In genomic region chr16:32164396-32165027, GRCm38 (mm10) we compare ENCODE assay signal across 10 mouse cellular contexts. TPM values are rescaled to one million over a fixed set of nuclear protein-coding genes. Genes with fewer than 3 reads are reported as not detected.
A peak's percentile ranks its signal among the peaks of the same experiment; 100 is the strongest.
DNase-seq lines count a peak whose midpoint lies in the region; ATAC-seq and TF ChIP-seq lines count a peak whose summit lies in the region.
"Had no signal": no experiment of that assay in that cellular context is flagged by ENCODE, and none has a peak within 500 bp of the region (broad histone marks: within the 10 kb centered on the region; RNA-seq: fewer than 3 reads in every experiment).

No protein-coding gene starts in this region.

- no peaks in the 10 kb centered on the region for H3K9me3 ChIP-seq in forebrain, embryonic 12.5 days
- H3K9me3 ChIP-seq in limb, embryonic 14.5 days (ENCODE audit: control insufficient read depth, low read length), result no peaks in the 10 kb centered on the region

- H3K9ac ChIP-seq in forebrain, embryonic 12.5 days, result no peak overlapping the region
- H3K9ac ChIP-seq in limb, embryonic 14.5 days (ENCODE audit: low read depth, low read length, severe bottlenecking), result peak overlapping the region; percentile 55; the same call in 1 of the 2 replicates

- peak overlapping the region; percentile 57 for H3K4me2 ChIP-seq in forebrain, embryonic 12.5 days
- peak overlapping the region; percentile 73 for H3K4me2 ChIP-seq in limb, embryonic 14.5 days (replicated peaks; ENCODE audit: low read depth, low read length, severe bottlenecking)

- peak overlapping the region; percentile 33; the same call in 1 of the 2 replicates for H3K4me3 ChIP-seq in forebrain, embryonic 12.5 days (replicated peaks)
- H3K4me3 ChIP-seq in limb, embryonic 14.5 days (replicated peaks; ENCODE audit: low read length), result peak overlapping the region; percentile 37

- WGBS in forebrain, embryonic 12.5 days, result 76% methylated on average over 19 of the region's 19 CpGs
- WGBS in limb, embryonic 14.5 days, result 71% methylated on average over 19 of the region's 19 CpGs

- H3K4me1 ChIP-seq in forebrain, embryonic 12.5 days, result peaks cover 11% of the 10 kb centered on the region
- H3K4me1 ChIP-seq in limb, embryonic 14.5 days (ENCODE audit: control insufficient read depth, insufficient read depth, low read length), result 0 out of 2 replicates have a peak, but pooled peaks cover 4% of the 10 kb centered on the region

- no peak overlapping the region for H3K27ac ChIP-seq in forebrain, embryonic 12.5 days
- H3K27ac ChIP-seq in limb, embryonic 14.5 days (replicated peaks; ENCODE audit: low read depth, low read length), result no peak overlapping the region

- H3K36me3 ChIP-seq in forebrain, embryonic 12.5 days (replicated peaks), result no peaks in the 10 kb centered on the region
- H3K36me3 ChIP-seq in limb, embryonic 14.5 days (ENCODE audit: control insufficient read depth, insufficient read depth, low read length), result no peaks in the 10 kb centered on the region

- no peak for TF ChIP-seq POLR2A in limb, embryonic 14.5 days (IDR thresholded peaks at IDR 0.05; ENCODE audit: borderline replicate concordance, extremely low read depth, insufficient read depth, insufficient read length)

- peaks cover 19% of the 10 kb centered on the region; the same call in 1 of the 2 replicates for H3K27me3 ChIP-seq in forebrain, embryonic 12.5 days
- 0 out of 2 replicates have a peak, but pooled peaks cover 6% of the 10 kb centered on the region for H3K27me3 ChIP-seq in limb, embryonic 14.5 days (ENCODE audit: control insufficient read depth, insufficient read depth, low read length)

- peak; percentile 18 for DNase-seq in adrenal gland, adult 2 months
- DNase-seq in adrenal gland, postnatal 14 days, result no peak
- DNase-seq in 416B (ENCODE audit: low read depth), result peak; percentile 53
- no peak for DNase-seq in limb, embryonic 14.5 days (ENCODE audit: low spot score)
- no peak for DNase-seq in right cerebral cortex, adult 18-20 months
- no peak for DNase-seq in urinary bladder, postnatal 25 days (ENCODE audit: low spot score)

- ATAC-seq in forebrain, embryonic 12.5 days (ENCODE audit: low FRiP score), result no peak
- ATAC-seq in limb, embryonic 14.5 days (ENCODE audit: low FRiP score, low read depth), result no peak
- peak; percentile 11; the same call in 1 of the 2 replicates for ATAC-seq in monocyte, adult 5-6 weeks (replicated peaks; ENCODE audit: insufficient number of reproducible peaks, low FRiP score, low TSS enrichment, poor library complexity, severe bottlenecking)

RNA-seq across cellular contexts. Expression of gene Nrros, which starts 0.9 kb away (rescaled TPM):
- total RNA-seq in adrenal gland, adult 2 months (2021), result 1 to 10 TPM; 4.1 to 6.3 TPM
- 13.4 and 14.1 TPM in 2 replicates for polyA plus RNA-seq in adrenal gland, adult 2 months (2012; rRNA removed)
- 8.0 and 17.4 TPM in 2 replicates for total RNA-seq in adrenal gland, postnatal 14 days (2021)
- 6.8 and 7.4 TPM in 2 replicates for polyA plus RNA-seq in forebrain, embryonic 12.5 days (2016; fragmentation: Nextera tagmentation; extraction: Ambion mirVana)
- 14.2 and 18.2 TPM in 2 replicates for polyA plus RNA-seq in limb, embryonic 14.5 days (2012; rRNA removed)
- 20.1 and 20.2 TPM in 2 replicates for polyA plus RNA-seq in limb, embryonic 14.5 days (2014; fragmentation: Nextera tagmentation; extraction: Ambion mirVana)
- 151 to 182 TPM (median 158 TPM) in 3 replicates for total RNA-seq in monocyte, adult 5-6 weeks (2017)
- polyA plus RNA-seq: C2C12 had no signal

RNA-seq across cellular contexts. Expression of gene Bex6, which starts 15.1 kb away (rescaled TPM):
- not detected for total RNA-seq in adrenal gland, adult 2 months (2021)
- not detected in 2 replicates for polyA plus RNA-seq in adrenal gland, adult 2 months (2012; rRNA removed)
- total RNA-seq in adrenal gland, postnatal 14 days (2021), result not detected in 2 replicates
- not detected in 2 replicates for polyA plus RNA-seq in forebrain, embryonic 12.5 days (2016; fragmentation: Nextera tagmentation; extraction: Ambion mirVana)
- 0.08 TPM in 1 of 2 replicates, not detected in the other for polyA plus RNA-seq in limb, embryonic 14.5 days (2012; rRNA removed)
- polyA plus RNA-seq in limb, embryonic 14.5 days (2014; fragmentation: Nextera tagmentation; extraction: Ambion mirVana), result 0.19 TPM in 1 of 2 replicates, not detected in the other
- total RNA-seq in monocyte, adult 5-6 weeks (2017), result 0.87 to 1.3 TPM in 2 of 3 replicates, not detected in the other
- total RNA-seq: heart, postnatal 14 days had no signal
- polyA plus RNA-seq: C2C12 had no signal

Comparison
In these comparisons a context has a peak if more than half of its experiments do, and no peak if none do; other contexts are left out.
1. DNase-seq: peak in adrenal gland, adult 2 months (single experiment) and 416B (single experiment); none in adrenal gland, postnatal 14 days (single experiment), limb, embryonic 14.5 days (single experiment), right cerebral cortex, adult 18-20 months (single experiment) and urinary bladder, postnatal 25 days (single experiment).